Mouse (Mus musculus) frontal cortex, postnatal 10 days (tissue): ENCODE results near the gene Rftn1.

ENCODE experiments used
- DNase-seq, 2 experiments: peaks; one replicate each; pipeline ENCODE4 v3.0.0; 2022; ENCODE audit warnings: low spot score in 2 of 2, mixed read lengths in 1 of 2

Rftn1 gene

GRCm38 (mm10) chr17:50201828-50202445 is 11.5 kb upstream of the Rftn1 start:
- no peak for DNase-seq

GRCm38 (mm10) chr17:50199075-50199850 is 8.8 kb upstream of the Rftn1 start:
- DNase-seq, result no peak

GRCm38 (mm10) chr17:50197572-50197971 is 7.1 kb upstream of the Rftn1 start:
- no peak for DNase-seq

GRCm38 (mm10) chr17:50196005-50196672 is 5.7 kb upstream of the Rftn1 start:
- no peak for DNase-seq

- no peak for DNase-seq
Measured at GRCm38 (mm10) chr17:50195399-50195798, 4.9 kb upstream of the Rftn1 start.

- DNase-seq, result no peak
Measured at GRCm38 (mm10) chr17:50194541-50194940, 4.1 kb upstream of the Rftn1 start.

- no peak for DNase-seq
Measured at GRCm38 (mm10) chr17:50193653-50194052, 3.2 kb upstream of the Rftn1 start.

GRCm38 (mm10) chr17:50192376-50192940 is 2.0 kb upstream of the Rftn1 start:
- DNase-seq, result no peak

GRCm38 (mm10) chr17:50191318-50191957 is 964 bp upstream of the Rftn1 start:
- no peak for DNase-seq

GRCm38 (mm10) chr17:50189381-50190012 is 977 bp downstream of the Rftn1 start:
- peak in 1 of 2 experiments; percentile 52 for DNase-seq

- DNase-seq, result no peak
Measured at GRCm38 (mm10) chr17:50188662-50189345, 1.7 kb downstream of the Rftn1 start.

- no peak for DNase-seq
Measured at GRCm38 (mm10) chr17:50185616-50186015, 4.9 kb downstream of the Rftn1 start.

GRCm38 (mm10) chr17:50185083-50185482 is 5.4 kb downstream of the Rftn1 start:
- DNase-seq, result no peak

- no peak for DNase-seq
Measured at GRCm38 (mm10) chr17:50184217-50185038, 6.0 kb downstream of the Rftn1 start.

- no peak for DNase-seq
Measured at GRCm38 (mm10) chr17:50183300-50183699, 7.2 kb downstream of the Rftn1 start.

- no peak for DNase-seq
Measured at GRCm38 (mm10) chr17:50182542-50182951, 7.9 kb downstream of the Rftn1 start.

GRCm38 (mm10) chr17:50180899-50181570 is 9.4 kb downstream of the Rftn1 start:
- DNase-seq, result no peak

GRCm38 (mm10) chr17:50173776-50174175 is 16.7 kb downstream of the Rftn1 start:
- DNase-seq, result no peak

- DNase-seq, result no peak
Measured at GRCm38 (mm10) chr17:50173368-50173767, 17.1 kb downstream of the Rftn1 start.
